In the genomic region with DNA sequence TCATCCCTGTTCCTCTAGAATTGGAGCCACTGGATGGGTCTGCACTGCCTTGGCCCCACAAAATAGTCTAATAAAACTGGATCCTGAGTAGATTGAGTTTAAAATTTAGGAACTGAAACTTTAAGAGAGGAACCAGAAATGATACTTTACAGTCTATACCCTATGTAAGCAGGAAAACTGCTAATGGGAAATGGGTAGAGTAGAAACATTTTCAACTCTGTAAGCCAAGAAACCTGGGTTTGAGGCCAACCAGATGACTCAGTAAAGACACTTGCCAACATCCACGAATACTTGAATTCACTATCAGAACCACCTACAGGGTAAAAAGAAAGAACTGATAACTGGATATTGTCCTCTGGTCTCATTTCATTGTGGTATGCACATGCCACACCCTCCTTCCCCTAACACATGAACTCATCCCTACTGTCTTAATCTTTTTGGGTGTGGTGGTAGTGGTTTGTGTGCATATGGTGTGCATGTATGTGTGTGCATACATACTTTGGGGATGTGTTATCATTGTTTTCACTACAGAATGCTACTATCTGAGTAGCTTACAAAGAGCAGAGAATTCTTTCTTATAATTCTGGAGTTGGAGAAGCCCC, we compare ENCODE assay signal across 21 mouse cellular contexts.
DNase-seq lines count a peak whose midpoint lies in the region; ATAC-seq lines count a peak whose summit lies in the region.
"Had no signal": no experiment of that assay in that cellular context is flagged by ENCODE, and none has a peak within 500 bp of the region (broad histone marks: within the 10 kb centered on the region; RNA-seq: fewer than 3 reads in every experiment).

No protein-coding gene starts in this region.

- peak; percentile 21 for DNase-seq in Muller cell, postnatal 12 days (ENCODE audit: inconsistent ontology term)
- peak; percentile 11 for DNase-seq in fibroblast of lung, adult 2 months (ENCODE audit: low read depth)
- DNase-seq in right cerebral cortex, postnatal 25 days, result no peak
- DNase-seq in gastrocnemius, adult 8-10 months (ENCODE audit: low spot score in 2 of 2), result no peak
- DNase-seq: adrenal gland, postnatal 10 days; adrenal gland, postnatal 36 days; B cell, adult 2 months; cerebellum, adult 18-20 months; cerebellum, adult 9-10 months; cerebellum, postnatal 14 days; gastrocnemius, postnatal 10 days; gastrocnemius, postnatal 36 days; heart, adult 11 months; heart, postnatal 10 days; heart, postnatal 36 days had no signal

- ATAC-seq in megakaryocyte progenitor cell, adult 5-6 weeks (replicated peaks; ENCODE audit: poor library complexity), result peak; percentile 68
- ATAC-seq in activated CD4-positive, CD25-positive, alpha-beta regulatory T cell, adult 4 months, result no peak
- ATAC-seq: forebrain, embryonic 15.5 days; hindbrain, postnatal 0 days; inflammation-experienced regulatory T-cells, adult 6 months; intestine, embryonic 16.5 days had no signal

Comparison
In these comparisons a context has a peak if more than half of its experiments do, and no peak if none do; other contexts are left out.
1. DNase-seq: peak in Muller cell, postnatal 12 days (single experiment) and fibroblast of lung, adult 2 months (single experiment); none in right cerebral cortex, postnatal 25 days (single experiment) and gastrocnemius, adult 8-10 months (0 of 2).